Mouse (Mus musculus) urinary bladder, postnatal 4 days (tissue): ENCODE results near the gene Pgam2.
A peak's percentile ranks its signal among the peaks of the same experiment; 100 is the strongest.
"Not testable (repeated sequence)": the region's sequence is repeated elsewhere in the genome, so short reads cannot be mapped to it uniquely, and the experiment has no call there.

ENCODE experiments used
- DNase-seq, 2 experiments: peaks; one replicate each; pipeline ENCODE4 v3.0.0; 2021 to 2022; ENCODE audit warnings: low spot score in 2 of 2

Gene Pgam2

DNA sequence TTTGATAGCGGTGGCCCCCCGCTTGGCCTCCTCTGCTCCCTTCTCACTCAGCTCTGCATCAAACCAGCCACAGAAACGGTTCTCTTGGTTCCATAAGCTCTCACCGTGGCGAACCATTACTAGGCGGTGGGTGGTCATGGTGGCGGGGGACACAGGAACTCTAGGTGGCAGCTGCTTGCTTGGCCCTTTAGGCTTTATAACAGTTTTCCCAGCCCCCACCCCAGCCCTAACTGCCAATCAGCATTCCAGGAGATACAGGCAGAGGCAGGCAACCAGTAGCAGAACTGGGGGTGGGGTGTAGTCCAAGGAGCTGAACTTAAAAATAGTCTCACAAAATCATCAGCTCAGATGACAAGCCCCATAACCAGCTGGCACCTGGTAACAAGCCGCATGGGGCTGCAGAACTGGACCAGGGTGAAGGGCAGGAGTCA lies at the start of gene Pgam2:
Gene Pgam2 (minus strand): TSS at position 183 of the 431 bp plus-strand sequence.
- no peak for DNase-seq

DNA sequence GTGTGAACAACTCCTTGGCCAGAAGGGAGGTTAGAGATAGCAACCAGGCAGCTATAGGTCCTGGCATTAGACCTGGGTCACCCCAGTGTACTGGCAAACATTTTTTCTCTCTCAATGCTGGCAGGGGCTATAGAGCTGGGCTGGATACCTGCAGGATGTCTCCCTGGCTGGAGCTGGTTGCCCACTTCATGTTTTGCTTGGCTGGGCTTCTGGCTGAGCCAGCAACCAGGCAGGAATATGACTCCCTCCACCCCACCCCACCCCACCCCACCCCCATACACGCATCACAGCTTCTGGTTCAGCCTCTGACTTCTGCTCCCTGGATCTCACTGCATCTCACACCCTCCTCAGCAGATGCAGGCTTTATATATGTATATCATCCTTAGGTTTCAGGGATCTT lies 48.8 kb upstream of the Pgam2 start:
- DNase-seq = no peak

DNA sequence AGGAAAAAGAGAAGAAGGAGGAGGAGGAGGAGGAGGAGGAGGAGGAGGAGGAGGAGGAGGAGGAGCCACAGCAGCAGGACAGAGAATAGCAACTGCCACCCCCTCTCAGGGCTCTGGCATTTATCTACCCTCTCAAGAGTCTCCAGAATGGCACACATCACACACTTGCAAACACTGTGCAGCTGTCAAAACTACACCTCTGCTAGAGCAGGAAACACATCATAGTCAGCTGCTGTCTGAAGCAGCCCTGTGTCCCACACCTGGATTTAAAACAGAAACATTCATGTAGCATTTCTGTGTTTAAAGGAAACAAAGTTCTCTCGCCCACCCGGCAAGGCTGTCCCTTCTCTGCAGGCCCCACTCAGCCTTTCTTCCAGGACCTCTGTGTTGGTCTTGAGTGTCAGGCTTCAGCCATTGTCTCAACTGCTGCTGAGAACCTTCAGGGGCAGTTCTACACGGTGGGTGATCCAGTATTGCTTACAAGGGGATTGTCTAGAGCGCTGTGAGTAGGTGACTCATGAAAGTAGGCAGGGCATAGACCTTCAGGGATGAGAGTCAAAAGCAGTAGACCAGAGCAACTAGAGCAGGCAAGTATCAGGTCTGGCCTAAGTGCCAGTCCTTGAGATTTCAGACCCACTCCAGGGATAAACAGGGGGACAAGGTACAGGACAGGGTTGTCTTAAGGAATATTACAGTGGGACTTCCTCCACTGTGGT lies 47.6 kb upstream of the Pgam2 start:
- no peak for DNase-seq

DNA sequence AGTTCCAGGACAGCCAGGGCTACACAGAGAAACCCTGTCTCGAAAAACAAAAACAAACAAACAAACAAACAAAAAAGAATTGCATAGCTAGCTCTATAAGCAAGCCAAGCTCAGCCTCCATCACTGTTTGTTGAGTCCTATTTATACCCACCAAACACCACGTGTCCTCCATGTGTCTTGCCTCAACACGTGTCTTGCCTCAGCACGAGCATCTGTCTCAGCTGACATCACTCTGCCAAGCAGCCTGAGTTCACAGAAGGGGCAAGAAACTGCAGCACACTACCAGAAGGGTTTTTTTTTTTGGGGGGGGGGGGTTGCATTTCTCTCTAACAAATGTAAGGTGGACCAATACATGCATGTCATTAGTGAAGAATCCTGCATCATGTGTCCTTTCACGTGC lies 46.9 kb upstream of the Pgam2 start:
- DNase-seq = no peak

DNA sequence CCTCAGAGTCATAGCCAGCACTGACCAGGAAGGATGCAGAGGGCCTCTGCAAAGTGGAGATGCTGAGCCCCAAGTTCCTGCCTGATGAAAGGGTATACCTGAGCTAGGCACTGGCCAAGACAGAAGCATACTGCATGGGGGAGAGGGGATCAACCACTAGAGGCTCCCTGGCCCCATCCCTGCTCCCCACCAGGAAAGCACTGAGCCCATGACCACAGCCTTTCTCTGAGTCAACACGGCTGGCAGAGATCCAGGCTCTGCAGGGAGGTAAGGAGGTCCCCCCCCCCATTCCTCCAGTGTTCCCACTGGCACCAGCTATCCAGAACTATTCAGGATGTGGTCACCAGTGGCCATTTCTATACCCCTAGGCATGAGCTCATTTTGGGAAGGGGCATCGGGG lies 45.8 kb upstream of the Pgam2 start:
- DNase-seq = no peak

DNA sequence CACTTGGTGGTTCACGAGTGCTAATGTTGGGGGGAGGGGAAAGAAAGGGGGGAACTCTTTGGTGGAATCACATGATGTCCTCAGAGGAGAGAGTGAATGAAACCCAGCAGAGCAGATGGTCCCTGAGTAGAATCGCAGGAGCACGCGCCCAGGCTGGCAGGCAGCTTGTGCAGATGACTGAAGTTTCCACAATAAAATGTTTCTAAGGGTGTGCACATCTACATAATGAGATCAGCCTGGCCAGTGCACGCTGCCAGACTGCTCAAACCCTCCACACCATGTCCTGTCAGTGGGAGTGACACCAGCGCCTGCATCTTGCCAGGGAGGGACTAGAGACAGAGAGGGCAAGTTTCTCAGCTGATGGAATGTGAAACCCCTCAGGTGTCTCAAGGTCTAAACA lies 45.2 kb upstream of the Pgam2 start:
- no peak for DNase-seq

DNA sequence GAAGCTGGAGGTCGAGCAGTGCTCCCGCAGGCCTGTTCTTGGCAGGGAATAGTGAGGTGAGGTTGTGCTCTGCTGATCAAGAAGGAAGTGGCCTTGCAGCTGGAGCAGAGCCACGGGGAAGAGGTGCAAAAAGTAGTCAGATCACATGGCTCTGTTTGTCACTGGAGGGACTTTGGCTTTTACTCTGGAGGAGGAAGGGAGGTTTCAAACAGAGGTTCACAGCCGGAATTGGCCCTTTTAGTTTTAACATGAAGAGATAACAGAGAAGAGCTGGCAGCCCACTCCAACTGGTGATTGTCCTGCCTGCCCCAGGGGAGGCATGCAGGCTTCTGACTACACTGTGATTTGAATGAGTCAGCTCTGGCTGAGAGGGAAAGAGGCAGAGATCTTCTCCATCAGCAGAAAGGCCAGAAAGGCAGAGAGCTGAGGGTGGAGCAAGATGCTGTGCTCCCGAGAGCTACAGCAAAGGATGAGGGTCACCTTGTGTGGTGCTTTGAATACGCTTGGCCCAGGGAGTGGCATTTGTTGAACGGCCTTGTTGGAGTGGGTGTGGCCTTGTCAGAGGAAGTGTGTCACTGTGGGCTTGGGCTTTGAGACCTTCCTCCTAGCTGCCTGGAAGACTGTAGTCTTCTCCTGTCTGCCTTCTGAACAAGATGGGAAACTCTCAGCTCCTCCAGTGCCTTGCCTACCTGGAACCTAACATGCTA lies 43.3 kb upstream of the Pgam2 start:
- DNase-seq = no peak

DNA sequence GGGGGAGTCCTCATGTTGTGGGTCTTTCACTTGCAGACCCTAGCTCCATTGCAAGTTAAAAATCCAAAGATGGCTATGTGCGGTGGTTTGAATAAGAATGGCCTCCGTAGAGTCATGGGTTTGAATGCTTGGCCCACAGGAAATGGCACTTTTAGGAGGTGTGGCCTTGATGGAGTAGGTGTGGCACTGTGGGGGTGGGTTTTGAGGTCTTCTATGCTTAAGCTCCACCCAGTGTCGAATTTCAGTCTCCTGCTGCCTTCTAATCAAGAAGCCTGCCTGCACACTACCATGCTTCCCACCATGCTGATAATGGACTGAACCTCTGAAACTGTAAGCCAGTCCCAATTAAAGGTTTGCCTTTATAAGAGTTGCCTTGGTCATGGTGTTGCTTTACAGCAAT lies 39.6 kb upstream of the Pgam2 start:
- no peak for DNase-seq

DNA sequence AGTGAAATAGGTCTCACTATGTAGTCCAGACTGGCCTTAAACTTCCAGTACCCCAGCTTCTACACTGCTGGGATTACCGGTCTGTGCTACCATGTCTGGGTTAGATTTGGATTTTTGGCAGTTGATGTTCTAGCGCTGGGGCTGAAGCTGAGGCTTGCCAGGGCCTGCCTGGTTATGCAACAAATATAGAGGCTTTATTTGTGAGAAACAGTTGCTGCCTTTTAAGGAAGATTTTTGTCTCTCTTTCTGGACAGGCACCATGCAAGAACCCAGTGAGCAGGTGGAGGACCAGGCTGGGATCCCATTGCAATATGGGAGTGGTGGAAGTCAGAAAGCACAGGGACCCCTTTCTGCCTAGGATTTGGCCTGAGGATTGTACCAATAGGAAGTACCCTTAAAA lies 38.2 kb upstream of the Pgam2 start:
- no peak for DNase-seq

DNA sequence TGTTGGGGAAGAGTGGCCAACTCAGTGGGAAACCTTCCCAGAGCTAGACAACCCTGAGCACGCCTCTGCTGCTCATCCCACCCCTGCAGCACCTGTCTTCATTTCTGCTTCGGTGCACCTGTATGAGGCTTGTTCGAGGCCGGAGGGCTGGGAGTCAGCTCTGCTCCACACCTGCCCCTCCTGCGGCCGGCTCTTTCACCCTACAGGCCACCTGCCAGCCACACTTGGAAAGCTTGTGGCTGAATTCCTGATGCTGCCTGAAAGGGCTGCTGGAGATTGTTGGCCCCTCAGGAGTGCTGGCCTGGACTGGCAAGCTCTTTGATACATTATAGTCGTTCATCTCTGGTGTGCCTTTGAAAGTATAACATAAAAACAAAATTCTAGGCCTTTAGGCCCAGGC lies 36.8 kb upstream of the Pgam2 start:
- DNase-seq = no peak

DNA sequence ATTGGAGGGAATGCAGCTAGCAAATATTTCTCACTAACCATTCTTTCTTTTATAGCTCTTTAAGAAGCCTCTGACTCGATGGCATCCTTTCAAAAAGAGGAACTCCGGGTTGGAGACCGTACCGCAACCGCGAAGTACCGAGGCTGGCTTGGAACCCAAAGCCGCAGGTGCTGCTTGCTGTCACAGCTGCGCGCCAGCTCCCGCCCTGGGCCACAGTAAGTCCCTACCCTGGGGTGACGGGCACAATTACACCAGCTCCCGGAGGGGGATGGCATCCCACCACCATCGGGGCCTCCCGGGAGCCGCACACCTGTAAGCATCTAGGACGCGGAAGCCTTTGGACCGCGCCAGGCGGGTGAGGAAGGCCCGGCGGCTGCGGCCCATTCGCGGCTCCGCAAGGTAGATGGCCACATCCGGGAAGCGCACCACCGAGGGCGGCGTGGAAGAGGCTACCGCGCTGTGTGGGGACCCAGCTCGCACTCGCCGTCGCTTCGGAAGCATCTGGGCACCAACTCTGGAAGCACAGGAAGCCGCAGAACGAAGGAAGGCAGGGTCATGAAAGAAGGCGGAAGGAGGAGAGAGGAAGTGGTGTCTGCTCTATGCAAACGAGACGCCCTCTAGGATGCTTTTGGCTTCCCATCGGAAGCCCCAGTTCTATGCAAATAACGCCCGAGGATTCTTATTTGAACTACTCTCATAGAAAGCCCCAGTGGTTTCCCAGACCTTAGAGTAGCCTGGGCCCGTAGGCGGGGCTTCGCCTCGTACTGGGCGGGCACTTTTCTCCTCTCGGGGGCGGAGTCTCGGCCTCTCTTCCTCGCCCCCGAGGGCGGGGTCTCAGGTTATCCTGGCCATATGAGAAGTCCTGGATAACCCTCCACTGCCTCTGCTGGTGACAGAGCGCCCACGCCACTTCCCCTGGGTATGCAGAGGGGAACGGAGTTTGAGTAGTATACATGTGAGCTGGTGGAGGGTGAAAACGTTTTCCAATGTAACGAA lies 34.0 kb upstream of the Pgam2 start, which contains the start of gene Polm:
Gene Polm (minus strand): TSS at position 766 of the 996 bp plus-strand sequence.
- peak; percentile 93 for DNase-seq

DNA sequence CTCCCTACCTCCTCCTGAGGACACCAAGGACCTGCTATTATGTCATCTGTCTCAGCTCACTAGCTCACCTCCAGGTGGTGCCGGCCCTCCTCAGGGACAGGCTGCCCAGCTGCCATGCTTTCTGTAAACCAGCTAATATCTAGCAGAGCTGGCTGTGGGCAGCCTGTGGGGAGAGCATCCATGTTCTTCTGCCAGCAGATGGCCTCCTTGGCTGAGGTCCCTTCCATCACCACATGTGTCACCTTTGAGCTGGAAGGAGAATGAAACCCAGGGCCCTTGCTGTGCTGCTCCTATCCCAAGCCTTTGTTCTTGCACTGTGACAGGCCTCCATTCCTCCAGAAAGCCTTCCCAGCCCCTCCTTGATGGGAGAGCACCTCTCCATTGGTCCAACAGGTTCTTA lies 32.6 kb upstream of the Pgam2 start:
- DNase-seq = no peak

DNA sequence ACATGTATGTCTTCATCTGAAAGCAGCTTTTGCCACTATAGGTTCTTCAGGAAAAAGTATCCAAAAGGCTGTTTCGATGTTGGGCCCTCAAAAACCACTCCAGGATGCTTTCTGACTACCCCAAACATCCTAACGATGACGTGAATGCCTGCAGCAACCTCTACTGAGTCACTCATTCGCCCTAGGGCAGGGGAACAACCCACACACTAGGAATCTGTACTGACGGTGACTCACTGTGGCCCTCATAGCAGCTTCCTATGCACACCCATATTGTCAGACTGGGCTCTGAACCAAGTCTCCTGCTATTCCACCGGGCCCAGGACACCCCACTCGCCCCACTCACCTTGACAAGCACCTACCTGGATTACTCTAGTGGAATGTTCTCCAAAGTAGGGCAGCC lies 31.5 kb upstream of the Pgam2 start:
- no peak for DNase-seq

DNA sequence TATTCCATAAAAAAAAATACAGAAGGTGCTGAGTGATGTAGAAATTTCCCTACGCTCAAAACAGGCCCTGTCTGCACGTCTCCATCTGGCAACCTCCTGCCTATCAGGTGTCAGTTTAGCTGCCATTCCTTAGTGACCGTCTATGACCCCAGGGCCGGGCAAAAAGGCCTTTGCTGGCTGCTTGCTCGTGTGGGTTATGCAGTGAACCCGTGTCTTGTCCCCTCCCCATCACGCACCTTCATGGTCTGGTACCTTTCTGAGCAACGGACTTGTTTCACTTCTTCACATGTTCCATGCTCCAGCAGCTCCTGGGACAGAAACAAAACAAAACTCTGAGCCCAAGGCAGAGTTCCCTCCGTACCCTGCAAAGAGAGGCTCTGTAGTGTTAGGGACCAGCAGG lies 31.0 kb upstream of the Pgam2 start:
- DNase-seq = no peak

DNA sequence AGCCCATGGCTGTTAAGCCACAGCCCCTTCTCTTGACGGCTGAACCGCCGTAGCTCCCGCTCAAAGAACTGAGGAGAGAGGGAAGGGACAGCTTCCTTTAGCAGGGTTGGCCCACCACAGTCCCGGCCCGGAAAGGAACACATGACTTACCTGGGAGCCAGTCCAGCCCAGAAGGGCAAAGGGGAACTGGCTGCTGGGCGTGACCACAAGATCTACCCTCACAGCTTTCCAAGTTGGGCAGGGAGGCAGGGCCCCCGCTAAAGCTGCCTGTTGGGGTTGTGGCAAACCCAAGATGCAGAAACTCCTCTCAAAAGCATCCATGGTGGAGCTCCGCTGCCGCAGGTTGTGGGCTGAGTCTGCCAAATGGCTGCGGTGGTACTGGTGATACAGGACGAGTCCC lies 25.8 kb upstream of the Pgam2 start:
- DNase-seq = no peak

DNA sequence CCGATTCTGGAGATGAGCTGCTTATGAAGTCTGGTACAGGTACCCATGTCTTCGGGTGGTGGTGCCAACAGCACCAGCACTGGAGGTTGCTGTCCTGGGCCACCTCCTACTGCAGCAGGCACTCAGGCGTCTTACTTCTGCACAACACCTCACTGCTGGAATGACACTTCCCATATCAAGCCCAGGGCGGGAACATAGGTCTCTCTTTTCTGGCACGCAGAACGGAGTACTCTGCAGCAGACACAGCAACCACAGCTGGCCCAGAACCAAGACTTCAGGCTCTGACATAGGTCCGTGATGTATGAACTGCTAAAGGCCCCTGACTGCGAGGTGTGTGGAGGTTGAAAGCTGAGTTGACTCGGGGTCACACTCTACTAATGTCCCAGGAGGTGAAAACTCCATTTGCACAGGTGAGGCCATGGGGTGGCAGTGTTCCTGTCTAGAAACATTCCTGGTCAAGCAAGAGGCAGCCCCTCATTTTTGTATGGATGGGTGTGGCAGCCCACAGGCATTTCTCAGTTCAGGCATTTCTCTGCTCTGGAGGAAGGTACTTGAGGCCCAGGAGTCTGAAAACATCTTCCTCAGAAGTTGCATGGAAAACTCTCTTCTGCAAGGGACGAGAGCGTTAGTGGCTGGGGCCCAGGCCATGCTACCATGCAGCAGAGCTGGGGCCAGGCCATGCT lies 25.1 kb upstream of the Pgam2 start:
- DNase-seq = no peak

DNA sequence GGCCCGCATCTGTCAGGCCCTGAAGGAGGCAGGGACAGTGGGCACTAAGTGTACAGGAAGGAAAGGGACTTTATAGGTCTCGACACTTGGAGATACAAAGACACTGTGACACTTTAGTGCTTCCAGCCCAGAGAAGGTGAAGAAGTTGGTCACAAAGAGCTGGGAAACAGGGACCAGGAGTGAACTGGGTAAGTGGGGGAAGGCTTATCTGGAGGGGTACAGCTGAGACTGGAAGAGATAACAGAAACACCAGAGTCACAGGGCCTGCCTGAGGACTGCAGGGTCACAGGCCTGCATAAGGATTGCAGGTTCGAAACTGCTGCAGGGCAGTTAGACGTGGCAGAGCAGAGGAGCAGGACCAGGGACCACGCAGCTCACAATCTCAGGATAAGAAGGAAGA lies 24.4 kb upstream of the Pgam2 start:
- DNase-seq = no peak

DNA sequence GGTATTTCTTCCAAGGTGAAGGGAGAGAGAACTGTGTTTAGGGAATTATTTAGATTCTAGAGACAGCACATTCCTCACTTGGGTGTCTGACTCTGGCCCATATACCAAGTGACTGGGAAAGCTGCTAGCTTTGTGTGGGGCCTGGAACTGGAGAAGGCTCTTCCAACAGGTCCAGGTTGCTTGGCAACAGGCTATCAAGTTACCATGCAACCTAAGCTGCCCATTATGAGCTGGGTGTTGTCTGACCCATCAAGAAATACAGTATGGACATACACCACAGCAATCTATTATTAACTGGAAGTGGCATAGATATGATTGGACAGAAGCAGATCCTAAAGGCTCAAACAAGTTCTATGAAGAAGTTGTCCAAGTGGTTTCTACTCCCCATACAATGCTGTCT lies 21.9 kb upstream of the Pgam2 start:
- DNase-seq = no peak

DNA sequence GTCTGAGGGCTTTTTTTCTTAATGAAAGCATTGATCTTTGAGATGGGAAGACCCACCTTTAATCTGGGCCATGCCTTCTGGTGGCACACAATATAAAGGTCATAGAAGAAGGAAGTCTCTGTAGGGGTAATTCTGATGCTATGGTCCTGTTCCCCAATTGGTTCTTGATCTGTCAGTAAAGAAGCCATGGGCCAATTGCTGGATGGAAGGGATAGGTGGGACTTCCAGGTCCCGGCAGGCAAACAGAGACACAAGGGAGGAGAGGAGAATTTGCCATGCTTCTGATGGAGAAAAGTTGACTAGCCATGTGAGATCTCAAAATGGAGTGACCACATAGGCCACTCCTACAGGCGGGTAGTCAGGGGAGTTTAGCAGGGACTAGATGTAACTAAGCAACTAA lies 15.7 kb upstream of the Pgam2 start:
- DNase-seq = no peak

DNA sequence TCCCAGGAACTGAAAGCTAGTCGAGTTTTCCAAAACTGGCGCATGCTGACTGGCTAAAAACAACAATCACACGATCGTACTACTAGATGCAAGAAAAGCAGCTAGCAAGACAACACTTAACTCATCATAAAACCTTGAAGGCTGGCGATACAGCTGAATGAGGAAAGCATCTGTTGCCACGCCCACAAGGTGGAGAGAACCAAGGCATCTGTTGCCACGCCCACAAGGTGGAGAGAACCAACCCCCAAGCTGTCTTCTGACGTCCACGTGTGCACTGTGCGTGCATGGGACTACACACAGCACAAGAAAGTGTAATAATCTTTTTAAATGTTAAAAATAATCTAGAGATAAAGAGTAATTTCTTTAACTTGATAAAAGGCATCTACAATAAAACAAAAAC lies 9.8 kb upstream of the Pgam2 start:
- DNase-seq = no peak

DNA sequence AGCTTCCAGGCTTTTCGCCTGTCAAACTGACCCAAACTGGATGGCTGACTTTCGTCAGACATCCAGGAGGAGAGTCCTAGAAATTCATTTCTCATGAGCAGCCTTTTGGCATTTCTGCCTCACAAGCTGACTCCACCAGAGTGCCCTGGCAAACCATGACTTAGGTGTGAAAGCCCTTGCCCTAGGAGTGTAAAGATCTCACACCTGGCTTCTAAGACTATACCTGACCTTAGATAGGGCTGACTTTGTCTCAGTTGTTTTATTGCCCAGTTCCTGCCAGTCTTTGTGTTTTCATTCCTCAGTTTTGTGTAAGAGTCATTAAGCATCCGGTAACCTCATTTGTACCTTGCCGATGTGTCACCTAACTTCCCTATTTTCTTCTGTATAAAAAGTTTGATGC lies 6.0 kb upstream of the Pgam2 start:
- DNase-seq = not testable (repeated sequence)

DNA sequence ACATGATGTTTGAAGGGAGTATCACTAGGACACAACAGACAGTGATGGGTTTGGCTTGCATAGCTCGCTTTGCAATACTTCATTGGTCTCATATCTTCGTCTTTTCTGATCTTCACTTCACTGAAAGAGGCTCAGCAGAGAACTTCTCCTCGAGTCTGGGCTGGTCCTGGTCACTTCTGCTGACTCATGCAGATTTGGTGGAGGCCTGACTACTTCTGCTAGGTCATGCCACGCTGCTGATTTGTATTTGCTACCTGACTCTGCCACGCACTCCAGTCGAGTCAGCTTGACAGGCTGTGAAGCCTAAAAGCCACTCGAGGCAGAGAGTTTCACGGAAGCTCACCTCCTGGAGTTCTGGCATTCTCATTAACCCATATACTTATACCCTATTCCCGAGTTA lies 4.4 kb upstream of the Pgam2 start:
- DNase-seq = no peak
